ENCODE assay signal across 8 mouse cellular contexts in genomic region chr6:72355066-72355911, GRCm38 (mm10). TPM values are rescaled to one million over a fixed set of nuclear protein-coding genes. Genes with fewer than 3 reads are reported as not detected.
A peak's percentile ranks its signal among the peaks of the same experiment; 100 is the strongest.
DNase-seq lines count a peak whose midpoint lies in the region; ATAC-seq and TF ChIP-seq lines count a peak whose summit lies in the region.

TSS of gene Tmem150a (plus strand) at chr6:72355447.

- no peaks in the 10 kb centered on the region for H3K9me3 ChIP-seq in forebrain, embryonic 13.5 days (replicated peaks)
- H3K9me3 ChIP-seq in heart, embryonic 16.5 days (replicated peaks; ENCODE audit: control insufficient read depth, low read length), result no peaks in the 10 kb centered on the region
- H3K9me3 ChIP-seq in liver, postnatal 0 days (ENCODE audit: low read length), result no peaks in the 10 kb centered on the region
- H3K9me3 ChIP-seq in neural tube, embryonic 13.5 days, result no peaks in the 10 kb centered on the region

- H3K27me3 ChIP-seq in forebrain, embryonic 13.5 days, result no peaks in the 10 kb centered on the region
- no peaks in the 10 kb centered on the region for H3K27me3 ChIP-seq in heart, embryonic 16.5 days (ENCODE audit: control insufficient read depth, insufficient read depth, low read length)
- peaks cover 7% of the 10 kb centered on the region for H3K27me3 ChIP-seq in liver, postnatal 0 days (ENCODE audit: insufficient read depth, low read length)
- no peaks in the 10 kb centered on the region for H3K27me3 ChIP-seq in neural tube, embryonic 13.5 days
- H3K27me3 ChIP-seq in testis, adult 2 months (ENCODE audit: control insufficient read depth, insufficient read depth, low read length), result no peaks in the 10 kb centered on the region

- H3K4me1 ChIP-seq in forebrain, embryonic 13.5 days, result peaks cover 21% of the 10 kb centered on the region
- peaks cover 21% of the 10 kb centered on the region for H3K4me1 ChIP-seq in heart, embryonic 16.5 days (ENCODE audit: control insufficient read depth, insufficient read depth, low read length)
- peaks cover 54% of the 10 kb centered on the region for H3K4me1 ChIP-seq in liver, postnatal 0 days (ENCODE audit: insufficient read depth)
- H3K4me1 ChIP-seq in neural tube, embryonic 13.5 days (replicated peaks), result peaks cover 29% of the 10 kb centered on the region
- peaks cover 8% of the 10 kb centered on the region for H3K4me1 ChIP-seq in testis, adult 2 months (ENCODE audit: control insufficient read depth, insufficient read depth, low read length)

- TF ChIP-seq EP300 in liver, postnatal 0 days (IDR thresholded peaks at IDR 0.05; ENCODE audit: low read depth), result no peak

- peak; percentile 46 for TF ChIP-seq CTCF in liver, postnatal 0 days (IDR thresholded peaks at IDR 0.05; ENCODE audit: low read depth)
- no peak for TF ChIP-seq CTCF in testis, adult 2 months (IDR thresholded peaks at IDR 0.05; ENCODE audit: control insufficient read depth, insufficient read depth, insufficient replicate concordance, low read depth, low read length)

- H3K9ac ChIP-seq in forebrain, embryonic 13.5 days, result peak within 1 kb of the TSS; percentile 76
- H3K9ac ChIP-seq in heart, embryonic 16.5 days (ENCODE audit: low read length), result peak within 1 kb of the TSS; percentile 81
- peak within 1 kb of the TSS; percentile 61 for H3K9ac ChIP-seq in liver, postnatal 0 days (replicated peaks)
- H3K9ac ChIP-seq in neural tube, embryonic 13.5 days, result peak within 1 kb of the TSS; percentile 83

- H3K27ac ChIP-seq in forebrain, embryonic 13.5 days, result peak within 1 kb of the TSS; percentile 35; the same call in 1 of the 2 replicates
- H3K27ac ChIP-seq in heart, embryonic 16.5 days (ENCODE audit: low read length), result peak within 1 kb of the TSS; percentile 38
- peak within 1 kb of the TSS; percentile 68 for H3K27ac ChIP-seq in liver, postnatal 0 days (ENCODE audit: low read depth)
- H3K27ac ChIP-seq in neural tube, embryonic 13.5 days (replicated peaks), result peak within 1 kb of the TSS; percentile 61
- peak within 1 kb of the TSS; percentile 62; the same call in 1 of the 2 replicates for H3K27ac ChIP-seq in testis, adult 2 months (ENCODE audit: control insufficient read depth, insufficient read depth, low read depth, low read length)

- peak within 1 kb of the TSS; percentile 98 for H3K4me2 ChIP-seq in forebrain, embryonic 13.5 days
- H3K4me2 ChIP-seq in heart, embryonic 16.5 days (ENCODE audit: low read depth, low read length), result peak within 1 kb of the TSS; percentile 88
- peak within 1 kb of the TSS; percentile 91 for H3K4me2 ChIP-seq in liver, postnatal 0 days (ENCODE audit: low read depth, low read length)
- H3K4me2 ChIP-seq in neural tube, embryonic 13.5 days, result peak within 1 kb of the TSS; percentile 93

- peaks cover 41% of the 10 kb centered on the region for H3K36me3 ChIP-seq in forebrain, embryonic 13.5 days (ENCODE audit: poor library complexity, severe bottlenecking)
- peaks cover 14% of the 10 kb centered on the region for H3K36me3 ChIP-seq in heart, embryonic 16.5 days (ENCODE audit: control insufficient read depth, insufficient read depth)
- H3K36me3 ChIP-seq in liver, postnatal 0 days (replicated peaks; ENCODE audit: insufficient read depth, low read length), result peaks cover 47% of the 10 kb centered on the region
- H3K36me3 ChIP-seq in neural tube, embryonic 13.5 days, result peaks cover 41% of the 10 kb centered on the region
- peaks cover 4% of the 10 kb centered on the region for H3K36me3 ChIP-seq in testis, adult 2 months (ENCODE audit: control insufficient read depth, insufficient read depth, low read length)

- WGBS in forebrain, embryonic 13.5 days, result under 1% methylated on average over 68 of the region's 71 CpGs
- under 1% methylated on average over 71 of the region's 71 CpGs for WGBS in heart, embryonic 16.5 days
- under 1% methylated on average over 69 of the region's 71 CpGs for WGBS in liver, postnatal 0 days (ENCODE audit: insufficient replicate concordance)
- WGBS in neural tube, embryonic 13.5 days, result under 1% methylated on average over 65 of the region's 71 CpGs

- DNase-seq in CD4-positive, CD25-positive, alpha-beta regulatory T cell, adult 2 months (ENCODE audit: low read depth, low spot score), result peak; percentile 51
- DNase-seq in brain, adult 2 months (ENCODE audit: low read depth, low spot score), result peak; percentile 85
- peak; percentile 90 to 96 for DNase-seq in kidney, postnatal 25 days
- peak; percentile 85 for DNase-seq in liver, postnatal 0 days

- ATAC-seq in forebrain, embryonic 13.5 days, result peak; percentile 85
- peak; percentile 92 for ATAC-seq in heart, embryonic 16.5 days (replicated peaks; ENCODE audit: extremely low read depth, insufficient read depth, low FRiP score)
- peak; percentile 88 for ATAC-seq in liver, postnatal 0 days
- ATAC-seq in neural tube, embryonic 13.5 days (ENCODE audit: low read depth), result peak; percentile 89

- TF ChIP-seq POLR2A in testis, adult 2 months (IDR thresholded peaks at IDR 0.05; ENCODE audit: control insufficient read depth, low read depth, low read length), result no peak

- H3K4me3 ChIP-seq in forebrain, embryonic 13.5 days, result peak within 1 kb of the TSS; percentile 56
- H3K4me3 ChIP-seq in heart, embryonic 16.5 days (ENCODE audit: low read length), result peak within 1 kb of the TSS; percentile 70
- peak within 1 kb of the TSS; percentile 69 for H3K4me3 ChIP-seq in liver, postnatal 0 days (ENCODE audit: low read depth, low read length)
- peak within 1 kb of the TSS; percentile 65 for H3K4me3 ChIP-seq in neural tube, embryonic 13.5 days
- peak within 1 kb of the TSS; percentile 91 for H3K4me3 ChIP-seq in testis, adult 2 months (ENCODE audit: control insufficient read depth, low read depth, low read length)

RNA-seq across cellular contexts. Expression of gene Tmem150a, which starts in this region (rescaled TPM):
- 6.9 and 7.3 TPM in 2 replicates for polyA plus RNA-seq in forebrain, embryonic 13.5 days (2015; fragmentation: Nextera tagmentation; extraction: Ambion mirVana)
- polyA plus RNA-seq in heart, embryonic 16.5 days (2015; fragmentation: Nextera tagmentation; extraction: Ambion mirVana), result 12.9 and 13.8 TPM in 2 replicates
- 92.3 and 113 TPM in 2 replicates for polyA plus RNA-seq in liver, postnatal 0 days (2015; fragmentation: Nextera tagmentation; extraction: Ambion mirVana)
- 16.5 and 21.4 TPM in 2 replicates for polyA plus RNA-seq in neural tube, embryonic 13.5 days (2015; fragmentation: Nextera tagmentation; extraction: Ambion mirVana)
- 6.6 and 8.7 TPM in 2 replicates for polyA plus RNA-seq in testis, adult 2 months (2012; rRNA removed)

Comparison
In these comparisons a context has a peak if more than half of its experiments do, and no peak if none do; other contexts are left out.
1. Peak in every context shown above with its lines: DNase-seq, ATAC-seq, H3K4me3 ChIP-seq and H3K27ac ChIP-seq.